Mouse (Mus musculus) gastrocnemius, postnatal 14 days (tissue): ENCODE measurements at regions not wholly inside any gene's neighbourhood (a gene's known extent, or its start where the extent isn't known, plus 50 kb on each side); places are given as distances from the start of the nearest gene placed in this dataset.

ENCODE experiments used
- DNase-seq: peaks from one replicate; pipeline ENCODE4 v3.0.0; 2021; ENCODE audit warnings: mixed read lengths
- intact Hi-C: fragments of 180-260 bp; cut with DNase I; formaldehyde crosslinking; loops from one replicate; pipeline ENCODE4 v1.15.1; 2025; ENCODE audit warnings: low total_unique reads

DNA sequence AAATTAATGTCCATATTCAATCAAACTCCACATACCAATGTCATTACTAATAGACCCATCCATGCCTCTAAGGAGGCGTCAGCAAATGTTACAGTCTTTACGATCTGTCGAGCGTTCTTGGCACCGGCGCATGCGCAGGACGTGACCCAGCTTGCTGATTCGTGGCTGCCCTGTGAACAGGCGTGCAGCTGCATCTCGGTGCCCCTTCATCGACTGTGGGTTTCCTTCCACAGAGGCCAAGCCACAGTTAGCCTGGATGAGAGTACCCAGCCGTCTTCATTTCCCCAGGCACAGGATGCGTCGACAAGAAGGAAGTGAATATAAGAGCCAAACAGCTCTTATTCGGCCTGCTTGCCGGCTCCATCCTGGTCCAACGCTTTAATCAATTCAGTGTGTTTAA, 193.8 kb upstream of the Jarid2 start:
- DNase-seq: peak; percentile 20
- intact Hi-C loops: loop anchor here (10.0 kb wide), 1 partner anchor 121 kb away; no protein-coding TSS in a partner anchor

DNA sequence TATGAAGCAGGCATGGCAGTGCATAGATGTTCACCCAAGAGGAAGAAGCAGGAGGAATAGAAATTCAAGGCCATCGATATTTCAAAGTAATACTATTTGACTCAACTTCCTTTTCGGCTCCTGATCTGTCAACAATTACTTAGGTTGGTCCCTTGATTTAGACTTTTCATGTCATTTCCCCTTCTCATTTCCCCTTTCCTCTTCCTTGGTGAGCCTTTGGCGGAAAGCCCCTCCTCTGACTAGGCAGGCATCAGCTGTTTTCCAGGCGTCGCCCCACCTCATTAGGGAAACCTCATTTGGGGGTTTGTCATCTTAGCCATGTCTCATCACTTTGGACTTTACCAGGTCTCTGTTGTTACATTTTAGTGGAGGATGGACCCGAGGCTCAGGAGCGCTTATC, 191.0 kb upstream of the Jarid2 start:
- DNase-seq: no peak
- intact Hi-C loops: loop anchor here (10.0 kb wide), 1 partner anchor 123 kb away; no protein-coding TSS in a partner anchor

DNA sequence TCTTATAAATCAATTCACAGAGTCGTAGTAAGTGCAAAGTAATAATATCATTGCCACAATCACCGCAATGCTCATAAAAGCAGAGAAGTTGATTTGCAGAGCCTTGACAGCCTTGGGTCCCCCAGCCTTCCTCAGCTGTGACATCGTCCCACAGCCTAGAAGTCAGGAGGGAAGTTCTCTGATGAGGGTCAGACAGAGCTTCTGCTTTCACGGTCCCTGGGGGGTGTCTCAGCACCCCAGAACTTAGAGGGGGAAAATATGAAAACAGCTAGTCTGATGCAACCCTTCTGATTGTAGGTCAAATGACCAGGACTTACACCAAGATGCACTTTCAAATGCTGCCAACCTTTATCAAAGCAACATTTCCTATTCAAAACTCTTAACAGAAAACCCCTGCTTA, 188.9 kb upstream of the Jarid2 start:
- no peak for DNase-seq
- intact Hi-C loops: no loop called here

DNA sequence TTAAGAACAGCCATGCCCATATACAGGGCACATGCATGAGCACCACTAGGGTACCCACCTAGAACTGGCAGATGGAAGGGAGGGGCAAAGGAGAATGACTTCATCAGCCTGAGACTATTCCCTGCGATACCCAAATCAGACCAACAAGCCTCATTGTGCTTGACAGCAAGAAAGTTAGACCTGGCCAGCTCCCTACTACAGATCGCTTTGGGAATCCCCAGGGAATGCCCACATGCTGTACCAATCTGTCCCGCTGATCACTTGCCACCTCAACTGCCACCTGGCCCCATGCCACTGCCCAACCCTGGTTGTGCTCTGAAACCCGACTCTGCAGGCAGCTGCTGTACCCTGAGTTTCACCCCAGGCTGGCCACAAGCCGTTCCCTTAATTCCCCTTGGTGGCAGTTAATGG, 188.0 kb upstream of the Jarid2 start:
- intact Hi-C loops: no loop called here
- DNase-seq: peak; percentile 92

DNA sequence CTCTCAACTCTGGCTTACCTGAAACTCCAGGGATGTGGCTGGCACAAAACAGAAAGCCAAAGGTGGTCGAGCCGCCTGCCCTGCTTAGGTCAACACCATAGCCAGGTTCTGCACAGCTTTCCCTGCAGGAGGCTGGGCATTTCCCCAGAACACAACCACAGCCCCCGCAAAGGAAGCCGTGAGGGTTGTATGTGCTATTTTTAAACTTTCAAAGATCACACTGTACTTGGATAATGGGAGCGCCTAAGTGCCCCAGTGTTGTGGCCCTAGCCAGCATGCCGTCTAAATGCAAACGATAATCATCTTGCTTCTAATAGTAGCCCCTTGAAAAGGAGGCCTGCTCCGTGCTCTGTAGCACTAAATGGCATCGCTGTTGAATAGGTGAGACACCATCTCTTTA, 184.5 kb upstream of the Jarid2 start:
- DNase-seq: no peak
- intact Hi-C loops: no loop called here

DNA sequence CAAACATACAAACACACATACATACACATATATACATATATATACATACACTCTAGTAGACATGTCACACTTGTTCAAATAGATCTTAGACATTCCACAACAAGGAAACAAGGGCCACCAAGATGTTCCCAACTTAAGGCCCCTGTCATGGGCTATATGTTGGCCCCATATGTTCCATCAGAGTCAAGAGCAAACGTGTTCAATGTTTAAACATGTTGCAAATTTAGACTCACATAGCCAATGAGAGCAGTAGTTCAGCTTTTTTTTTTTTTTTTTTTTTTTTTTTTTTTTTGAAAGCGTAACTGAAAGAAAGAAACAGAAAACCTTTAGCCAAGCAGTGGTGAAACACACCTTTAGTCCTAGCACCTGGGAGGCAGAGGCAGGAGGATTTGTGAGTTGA, 183.0 kb upstream of the Jarid2 start:
- DNase-seq: no peak
- intact Hi-C loops: no loop called here

DNA sequence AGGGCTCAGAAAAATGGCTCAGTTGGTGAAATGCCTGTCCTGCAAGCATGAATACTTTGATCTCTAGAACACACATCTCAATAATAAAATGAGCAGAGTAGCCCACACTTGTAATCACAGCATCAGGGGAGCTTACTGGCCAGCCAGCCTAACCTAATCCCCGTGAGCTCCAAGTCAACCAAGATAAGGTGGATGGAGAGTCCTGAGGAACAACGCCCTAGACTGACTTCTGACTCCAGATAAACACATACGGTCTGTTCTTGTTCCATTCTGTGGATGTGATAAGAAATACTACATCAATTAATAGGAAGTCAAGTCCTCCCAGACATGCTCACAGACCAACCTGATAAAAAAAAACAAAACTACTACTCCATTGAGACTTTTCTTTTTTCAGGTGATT, 180.4 kb upstream of the Jarid2 start:
- intact Hi-C loops: no loop called here
- DNase-seq: no peak

DNA sequence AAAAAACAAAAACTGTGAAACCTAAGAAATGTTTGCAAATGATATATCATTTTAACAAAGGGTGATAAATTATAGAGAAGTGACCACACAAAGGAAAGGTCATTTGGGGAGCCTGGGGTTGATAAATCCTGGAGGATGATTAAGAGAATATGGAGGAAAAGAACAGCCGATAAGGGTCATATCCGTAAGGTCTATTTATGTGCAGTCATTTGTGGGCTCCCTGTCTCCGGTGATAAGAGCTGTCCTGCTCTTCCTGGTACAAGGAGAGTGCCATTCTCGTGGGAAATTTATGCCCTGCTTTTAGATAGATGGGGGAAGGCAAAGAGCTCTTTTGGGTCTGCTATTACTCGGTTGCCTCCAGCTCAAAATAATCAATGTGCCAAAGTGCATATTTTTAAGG, 175.9 kb upstream of the Jarid2 start:
- DNase-seq: no peak
- intact Hi-C loops: no loop called here

DNA sequence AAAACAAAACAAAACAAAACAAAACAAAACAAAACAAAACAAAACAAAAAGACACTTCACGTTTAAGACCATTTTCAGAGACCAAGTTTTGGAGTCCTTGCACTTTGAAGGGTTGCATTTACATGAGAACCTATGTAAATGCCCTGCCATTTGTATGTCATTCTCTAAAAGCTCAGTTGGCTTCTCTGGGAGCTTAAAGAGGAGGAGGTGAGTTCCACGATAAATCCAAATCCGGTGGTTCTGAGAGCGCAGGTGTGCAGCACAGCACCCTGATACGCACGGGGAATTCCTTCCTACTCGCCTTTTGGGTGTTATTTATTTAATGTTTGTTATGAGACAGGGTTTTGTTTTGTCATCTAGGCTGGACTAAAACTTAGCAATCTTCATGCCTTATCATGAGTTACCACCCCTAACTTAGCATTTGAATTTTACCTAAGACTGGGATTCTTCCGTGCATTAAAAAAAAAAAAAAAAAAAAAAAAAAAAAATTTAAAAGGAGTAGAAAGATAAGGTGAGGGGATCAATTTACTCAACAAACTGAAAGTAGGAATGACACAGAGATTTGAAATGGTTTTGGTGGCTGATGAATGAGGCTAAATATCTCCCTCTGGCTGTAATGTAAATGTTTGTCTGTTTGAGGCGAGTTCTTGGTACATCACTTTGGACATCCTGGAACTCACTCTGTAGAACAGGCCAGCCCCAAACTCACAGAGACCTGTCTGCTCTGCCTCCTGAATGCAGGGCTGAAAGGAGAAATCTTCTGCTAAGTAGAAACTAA, 174.4 kb upstream of the Jarid2 start:
- intact Hi-C loops: no loop called here
- DNase-seq: no peak

DNA sequence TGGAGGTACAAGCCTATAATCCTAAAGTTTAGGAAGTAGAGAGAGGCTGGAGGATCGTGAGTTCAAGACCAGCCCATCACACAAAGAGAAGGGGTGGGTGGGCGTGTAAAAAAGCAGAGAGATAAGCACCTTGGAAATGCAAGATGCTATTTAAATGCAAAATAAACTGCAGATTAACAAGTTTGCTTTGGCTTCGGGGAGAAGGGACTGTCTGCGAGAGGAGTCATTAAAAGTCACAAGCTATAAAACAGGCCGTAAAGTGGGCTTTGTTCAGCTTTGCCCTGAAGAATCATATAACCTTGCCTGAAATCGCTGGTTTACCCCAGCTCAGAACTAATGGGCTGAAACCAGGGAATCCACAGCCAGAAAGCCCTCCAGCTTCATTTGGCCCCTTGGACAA, 173.3 kb upstream of the Jarid2 start:
- intact Hi-C loops: no loop called here
- no peak for DNase-seq

DNA sequence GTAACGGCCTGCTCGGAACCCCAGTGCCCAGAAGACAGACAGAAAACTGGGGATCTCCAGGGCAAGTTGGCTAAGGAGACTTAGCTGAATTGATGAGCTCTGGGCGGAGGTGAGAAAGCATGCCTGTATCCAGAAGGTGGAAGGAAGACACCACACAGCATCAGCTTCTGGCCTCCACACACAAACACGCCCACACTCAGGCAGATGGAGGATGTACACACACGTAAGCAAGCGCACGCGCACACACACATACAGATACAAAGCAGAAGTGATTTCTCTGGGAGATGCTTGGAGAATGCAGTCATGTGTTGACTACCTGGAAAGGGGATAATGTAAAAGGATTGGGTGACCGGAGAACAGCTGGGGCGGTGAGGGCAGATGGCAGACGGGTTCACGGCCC, 171.2 kb upstream of the Jarid2 start:
- DNase-seq: no peak
- intact Hi-C loops: no loop called here

DNA sequence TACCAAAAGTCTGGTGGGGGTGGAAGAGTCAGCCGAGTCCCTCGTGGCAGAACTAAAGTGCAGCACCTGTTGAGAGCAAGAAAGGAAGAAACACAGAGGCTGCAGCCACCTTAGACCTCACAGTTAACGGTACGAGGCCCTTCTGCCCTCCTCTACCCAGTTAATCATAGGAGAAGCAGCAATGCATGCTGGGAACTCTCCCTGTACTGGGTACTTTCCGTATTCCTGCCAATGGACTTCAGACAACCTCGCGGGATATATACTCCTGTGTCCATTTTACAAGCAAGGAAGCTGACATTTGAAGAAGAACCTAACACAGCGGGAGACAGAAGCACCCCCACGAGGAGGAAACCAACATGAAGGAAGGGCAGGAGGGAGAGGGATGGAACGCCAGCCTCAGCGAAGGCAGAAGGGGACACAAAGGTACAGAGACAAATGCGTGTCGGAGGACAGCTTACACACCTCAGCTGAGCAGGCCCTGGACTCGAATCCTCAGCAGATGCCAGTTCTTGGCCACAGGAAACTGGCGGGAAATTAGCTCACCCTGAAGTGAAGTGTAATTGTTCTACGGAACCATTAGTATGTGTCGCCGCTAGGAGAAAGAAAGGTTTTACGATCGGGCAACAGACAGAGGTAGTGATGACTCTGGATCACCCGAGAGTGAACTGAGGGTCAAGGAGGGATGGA, 170.6 kb upstream of the Jarid2 start:
- DNase-seq: no peak
- intact Hi-C loops: no loop called here

DNA sequence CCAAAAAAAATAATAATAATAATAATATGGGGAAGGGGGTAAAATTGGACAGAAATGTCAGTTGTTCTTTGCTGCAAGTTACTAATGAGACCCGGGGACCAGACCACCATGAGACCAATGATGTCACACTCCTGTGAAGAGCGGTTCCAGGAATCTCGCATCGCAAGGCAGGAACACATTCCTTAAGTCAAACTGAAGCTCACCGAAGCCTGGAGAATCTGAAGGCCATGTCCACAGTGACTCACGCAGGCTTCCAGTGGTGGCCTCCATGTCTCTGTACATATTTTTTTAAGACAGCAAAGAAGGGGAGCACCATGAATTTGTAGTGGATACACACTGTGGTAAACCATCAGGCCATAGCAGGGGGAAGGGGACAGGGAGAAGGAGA, 170.1 kb upstream of the Jarid2 start:
- no peak for DNase-seq
- intact Hi-C loops: no loop called here

DNA sequence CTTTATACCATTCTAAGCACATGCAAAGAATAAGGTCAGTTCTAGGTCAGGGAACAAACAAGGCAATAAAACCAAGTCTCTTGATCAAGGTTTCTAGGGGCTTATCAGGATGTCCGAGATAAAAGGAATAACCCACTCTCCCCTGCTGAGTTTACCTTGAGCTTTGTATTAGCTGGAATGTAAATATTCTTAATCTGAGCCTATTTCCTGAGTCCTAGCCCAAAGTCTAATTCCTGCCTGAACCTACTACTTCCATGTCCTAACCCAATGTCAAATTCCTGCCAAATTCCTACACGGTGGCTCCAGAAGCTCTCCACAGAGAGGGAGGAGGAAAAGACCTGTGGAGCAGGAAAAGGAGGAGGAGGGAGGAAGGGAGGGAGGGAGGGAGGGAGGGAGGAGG, 169.6 kb upstream of the Jarid2 start:
- intact Hi-C loops: no loop called here
- DNase-seq: no peak

DNA sequence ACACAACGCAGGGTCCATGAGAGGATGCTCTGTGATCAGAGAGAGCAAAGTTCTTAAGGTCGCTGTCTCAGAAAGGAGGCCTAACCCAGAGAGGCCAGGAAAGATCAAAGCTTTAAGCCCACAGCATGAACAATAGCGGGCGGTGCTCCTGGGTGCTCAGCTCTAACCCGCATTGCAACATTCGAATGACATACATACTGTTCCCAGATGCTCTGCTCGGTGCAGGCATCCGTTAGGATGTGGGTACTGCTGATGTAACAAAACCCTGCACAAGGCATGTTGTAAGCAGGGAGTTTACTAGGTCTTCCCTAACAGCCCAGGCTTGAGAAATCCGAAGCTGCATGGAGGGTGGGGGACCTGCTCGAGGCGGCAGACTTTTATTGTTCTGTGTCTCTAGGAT, 164.6 kb upstream of the Jarid2 start:
- no peak for DNase-seq
- intact Hi-C loops: no loop called here

DNA sequence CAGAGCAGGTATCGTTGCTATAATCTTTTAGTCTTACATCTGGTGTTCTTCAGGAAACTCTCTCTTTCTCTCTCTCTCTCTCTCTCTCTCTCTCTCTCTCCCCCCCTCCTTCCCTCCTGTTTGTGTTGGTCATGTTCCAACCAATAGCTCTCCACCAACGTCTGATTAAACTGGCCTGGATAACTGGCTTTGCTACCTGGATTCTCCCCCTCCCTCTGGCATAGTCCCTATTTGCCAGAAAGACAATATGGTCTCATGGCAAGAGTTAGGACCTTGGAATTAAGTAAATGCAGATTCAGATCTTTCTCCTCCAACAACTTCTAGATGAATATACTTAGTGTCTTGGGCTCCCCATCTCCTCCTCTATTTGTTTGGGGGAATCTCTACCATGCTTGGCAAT, 161.6 kb upstream of the Jarid2 start:
- intact Hi-C loops: no loop called here
- DNase-seq: no peak

DNA sequence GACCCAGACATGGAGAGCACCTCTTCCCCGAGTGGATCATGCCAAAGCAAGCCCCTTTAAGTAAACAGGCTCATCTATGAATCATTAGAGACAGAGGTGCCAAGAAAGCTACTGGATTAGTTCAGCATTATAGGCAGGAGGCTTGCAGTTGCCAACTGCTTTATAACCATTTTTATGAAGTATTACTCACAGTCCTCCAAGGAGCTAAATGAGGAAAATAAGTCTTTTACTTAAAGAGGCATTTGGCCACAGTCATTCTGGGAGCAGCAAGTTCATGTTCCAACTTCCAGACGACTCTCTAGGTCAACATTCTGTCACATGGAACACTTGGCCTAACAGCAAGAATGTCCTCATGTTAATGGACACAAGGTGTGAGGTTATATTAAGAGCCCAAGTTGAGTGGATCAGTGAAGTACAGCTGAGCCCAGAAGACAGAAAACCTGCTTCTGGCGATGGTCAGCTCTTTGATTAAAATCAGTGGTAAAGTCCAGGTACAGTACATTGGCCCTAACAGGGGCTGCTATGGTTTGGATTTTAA, 160.0 kb upstream of the Jarid2 start:
- no peak for DNase-seq
- intact Hi-C loops: no loop called here

DNA sequence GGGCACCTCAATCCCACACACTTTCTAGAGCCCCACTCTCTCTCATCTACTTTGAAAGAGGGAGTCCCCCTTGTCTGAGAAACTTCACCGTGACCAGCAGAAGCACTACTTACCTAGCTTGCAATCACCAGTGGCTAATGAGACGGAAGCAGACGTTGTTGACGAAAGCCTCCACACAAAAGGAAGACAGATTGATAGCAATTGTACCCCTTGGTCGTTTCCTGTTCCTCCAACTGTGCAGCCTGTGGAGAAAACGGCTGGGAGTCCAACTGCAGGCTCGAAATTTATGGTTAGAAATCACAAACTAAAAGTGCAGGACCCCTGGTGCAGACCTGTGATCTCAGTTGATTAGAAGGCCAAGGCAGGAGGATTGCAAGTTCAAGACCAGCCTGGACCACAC, 155.8 kb upstream of the Jarid2 start:
- intact Hi-C loops: no loop called here
- no peak for DNase-seq

DNA sequence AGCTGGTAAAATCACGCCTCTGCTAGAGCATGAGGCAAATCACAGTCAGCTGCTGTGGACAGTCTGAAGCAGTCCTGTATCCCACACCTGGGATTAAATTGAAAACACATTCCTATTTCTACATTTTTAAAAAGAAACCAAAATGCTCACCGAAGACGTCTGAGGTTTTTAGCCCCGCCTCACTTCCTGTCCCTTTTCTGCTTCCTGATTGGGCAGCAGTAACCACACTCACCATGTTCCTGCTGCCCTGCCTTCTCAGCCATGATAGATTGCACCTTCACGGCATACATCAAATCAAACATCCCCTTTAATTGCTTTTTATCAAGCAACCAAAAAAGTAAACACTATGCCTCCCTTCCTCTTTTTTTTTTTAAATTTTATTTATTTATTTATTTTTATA, 150.1 kb upstream of the Jarid2 start:
- DNase-seq: no peak
- intact Hi-C loops: no loop called here

DNA sequence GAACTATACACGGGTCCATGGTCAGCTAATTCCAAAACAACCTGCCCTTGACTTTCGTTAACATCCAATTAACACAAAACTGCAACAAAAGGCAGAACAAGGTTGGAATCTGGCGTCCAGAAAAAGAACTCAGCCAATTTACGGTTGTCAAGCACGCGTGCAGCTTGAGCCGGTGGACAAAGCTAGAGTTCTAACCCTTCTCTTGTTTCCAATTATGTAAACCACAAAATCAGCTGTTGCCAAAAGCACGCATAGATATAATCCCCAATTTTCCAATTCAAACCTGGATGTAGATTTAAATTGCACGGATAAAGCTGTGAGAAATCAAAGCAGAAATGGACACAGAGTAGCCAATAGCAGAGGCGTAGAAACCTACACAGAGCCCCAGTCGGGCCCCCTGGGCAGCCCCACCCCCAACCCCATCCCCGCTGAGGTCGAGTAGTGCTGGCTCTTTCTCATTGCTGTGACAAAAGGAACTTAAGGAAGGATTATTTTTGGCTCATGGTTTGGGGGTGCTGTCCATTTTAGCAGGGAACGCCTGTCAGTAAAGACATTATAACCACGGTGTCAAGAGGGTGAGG, 149.0 kb upstream of the Jarid2 start:
- intact Hi-C loops: no loop called here

DNA sequence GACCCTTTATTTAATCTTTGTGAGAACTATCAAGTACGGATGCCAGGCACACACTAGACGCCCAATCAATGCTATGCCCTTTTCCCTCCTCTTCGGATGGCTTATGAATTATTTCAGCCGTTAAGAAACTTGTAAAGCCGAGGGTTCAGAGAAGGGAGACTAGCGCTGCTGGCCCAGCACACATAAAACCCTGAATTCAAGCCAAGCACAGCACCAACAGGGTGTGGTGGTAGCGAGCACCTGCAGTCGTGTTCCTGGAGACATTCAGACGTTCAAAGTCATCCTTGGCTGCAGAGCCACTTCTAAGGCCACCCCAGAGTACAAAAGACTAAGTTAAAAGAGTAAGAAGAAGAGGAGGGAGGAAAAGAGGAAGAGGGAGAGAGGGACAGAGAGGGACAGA, 148.5 kb upstream of the Jarid2 start:
- intact Hi-C loops: no loop called here
- DNase-seq: no peak

More for the DNA sequence above, 149.0 kb upstream of the Jarid2 start:
- DNase-seq: no peak
